Mouse (Mus musculus) heart, embryonic 10.5 days (tissue): ENCODE results near the gene Disc1. TPM values are rescaled to one million over a fixed set of nuclear protein-coding genes. Genes with fewer than 3 reads are reported as not detected.
A peak's percentile ranks its signal among the peaks of the same experiment; 100 is the strongest.

Experiments used
- DNase-seq: peaks from one replicate; pipeline ENCODE4 v3.0.0-alpha.2; 2017; ENCODE audit warnings: low spot score
- H3K27ac ChIP-seq: fragments of 300-500 bp; sonication (generic); 2 replicates; pipeline ENCODE4 v1.5.1; 2016; ENCODE audit warnings: mild to moderate bottlenecking
- H3K27me3 ChIP-seq: fragments of 300-500 bp; sonication (generic); 2 replicates; pipeline ENCODE4 v1.6.1; 2016; ENCODE audit warnings: mild to moderate bottlenecking; ENCODE audit not compliant: poor library complexity, insufficient read depth, severe bottlenecking
- H3K36me3 ChIP-seq: fragments of 300-500 bp; sonication (generic); 2 replicates; pipeline ENCODE4 v1.6.1; 2016; ENCODE audit warnings: mild to moderate bottlenecking, moderate library complexity
- H3K4me1 ChIP-seq: fragments of 300-500 bp; sonication (generic); 2 replicates; pipeline ENCODE4 v1.6.1; 2016; ENCODE audit warnings: mild to moderate bottlenecking
- H3K4me3 ChIP-seq: fragments of 300-500 bp; sonication (generic); 2 replicates; pipeline ENCODE4 v1.5.1; 2016; ENCODE audit warnings: mild to moderate bottlenecking, moderate library complexity
- H3K9me3 ChIP-seq: fragments of 300-500 bp; sonication (generic); 2 replicates; pipeline ENCODE4 v1.6.1; 2016; ENCODE audit warnings: mild to moderate bottlenecking, moderate library complexity
- WGBS: fragments of 180-500 bp; shearing (Covaris S2); methylation state at CpG from one replicate; pipeline ENCODE4 v1.1.7; 2016; 5-methylcytosine and 5-hydroxymethylcytosine counted together
- polyA plus RNA-seq: library from polyadenylated mRNA; unstranded; fragments of >200 nt; fragmentation: Nextera tagmentation; extraction: Ambion mirVana; gene quantifications from 2 replicates; pipeline ENCODE4 v1.2.1, GENCODE M21; 2016

Gene Disc1
- polyA plus RNA-seq, 1 experiment from 2014 or later: 2.8 TPM

DNA sequence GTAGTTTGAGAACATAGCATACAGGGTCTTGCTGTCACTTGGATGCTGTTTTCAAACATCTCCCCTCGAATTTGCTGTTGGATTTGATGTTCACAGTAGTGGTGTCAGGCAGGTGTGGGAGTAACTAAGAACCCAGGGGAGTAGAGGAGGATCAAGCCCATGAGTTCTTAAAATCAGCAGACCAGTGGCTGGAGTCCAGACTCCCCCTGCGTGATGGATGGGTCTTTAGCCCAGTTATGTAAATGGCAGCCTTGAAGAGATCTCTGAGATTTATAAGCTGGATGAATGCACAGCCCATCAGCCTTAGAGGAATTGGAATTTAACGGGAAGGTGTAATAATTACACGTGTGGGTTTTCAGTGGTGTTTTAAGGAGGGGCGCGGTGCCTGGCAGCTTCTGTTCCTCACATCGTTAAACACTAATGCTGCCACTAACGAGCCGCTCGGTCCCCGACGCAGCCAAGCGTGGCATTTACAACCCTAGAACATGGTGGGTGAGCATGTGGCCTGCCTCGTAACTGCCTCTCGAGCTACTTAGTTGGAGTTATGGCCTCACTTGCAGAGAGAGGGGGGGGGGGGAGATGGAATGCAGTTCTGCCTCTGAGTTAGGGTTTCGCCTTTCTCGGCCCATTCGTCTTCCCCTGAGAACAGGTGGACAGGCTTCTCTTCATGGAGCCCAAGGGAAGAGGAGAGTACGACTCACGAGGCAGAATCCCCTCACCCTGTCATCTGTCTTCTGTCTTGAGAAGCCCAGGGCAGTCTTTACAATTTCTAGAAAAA, 103.1 kb downstream of the Disc1 start:
- Histone ChIP-seq H3K27me3 (no peaks in the 10 kb centered on the region), H3K4me3 (no peak overlapping the region), H3K27ac (no peak overlapping the region), H3K9me3 (no peaks in the 10 kb centered on the region), H3K4me1 (peaks cover 7% of the 10 kb centered on the region; the same call in 1 of the 2 replicates), H3K36me3 (peaks cover 8% of the 10 kb centered on the region; the same call in 1 of the 2 replicates)
- 78% methylated on average over 20 of the region's 20 CpGs for WGBS
- no peak for DNase-seq

DNA sequence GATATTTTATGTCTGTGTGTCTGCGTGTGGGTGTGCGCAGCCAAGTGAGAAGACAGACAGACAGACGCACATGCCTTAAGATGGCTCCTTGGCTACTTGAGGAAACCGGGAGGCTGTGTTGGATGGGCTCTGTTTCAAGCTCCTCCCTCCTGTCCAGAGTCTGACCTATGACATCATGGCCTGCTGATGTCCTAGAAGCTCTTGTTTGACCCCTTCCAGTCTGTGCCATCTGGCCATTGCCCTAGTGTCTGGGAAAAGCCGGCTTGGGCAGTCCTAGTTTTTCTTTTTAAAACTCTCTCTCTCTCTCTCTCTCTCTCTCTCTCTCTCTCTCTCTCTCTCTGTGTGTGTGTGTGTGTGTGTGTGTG, 103.6 kb downstream of the Disc1 start:
- H3K27me3 ChIP-seq: no peaks in the 10 kb centered on the region
- peaks cover 8% of the 10 kb centered on the region; the same call in 1 of the 2 replicates for H3K36me3 ChIP-seq
- H3K4me1 ChIP-seq: peaks cover 11% of the 10 kb centered on the region; the same call in 1 of the 2 replicates
- H3K27ac ChIP-seq: no peak overlapping the region
- WGBS: 71% methylated on average over 5 of the region's 5 CpGs
- no peak overlapping the region for H3K4me3 ChIP-seq
- no peak for DNase-seq
- no peaks in the 10 kb centered on the region for H3K9me3 ChIP-seq

DNA sequence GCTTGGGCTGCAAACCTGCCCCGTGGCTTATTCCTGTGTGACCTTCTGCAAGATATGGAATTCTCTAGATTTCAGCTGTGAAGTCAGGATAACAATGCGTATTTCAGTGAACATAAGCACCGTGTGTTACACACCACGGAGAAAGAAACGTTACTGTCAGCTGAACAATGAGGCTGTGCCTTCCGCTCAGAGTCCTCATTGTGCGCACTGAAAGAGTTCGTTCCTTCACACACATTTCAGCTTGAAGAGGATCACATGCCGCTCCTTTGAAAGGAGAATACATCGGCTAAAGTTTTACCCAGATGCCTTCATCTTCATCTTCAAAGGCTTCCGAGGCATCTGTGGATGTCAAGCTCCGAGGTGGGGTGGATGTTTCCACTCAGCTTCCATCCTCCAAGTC, 105.4 kb downstream of the Disc1 start:
- no peaks in the 10 kb centered on the region for H3K27me3 ChIP-seq
- H3K9me3 ChIP-seq: no peaks in the 10 kb centered on the region
- H3K27ac ChIP-seq: no peak overlapping the region
- no peak for DNase-seq
- no peak overlapping the region for H3K4me3 ChIP-seq
- 82% methylated on average over 12 of the region's 12 CpGs for WGBS
- peaks cover 8% of the 10 kb centered on the region; the same call in 1 of the 2 replicates for H3K36me3 ChIP-seq
- H3K4me1 ChIP-seq: peaks cover 13% of the 10 kb centered on the region; the same call in 1 of the 2 replicates

DNA sequence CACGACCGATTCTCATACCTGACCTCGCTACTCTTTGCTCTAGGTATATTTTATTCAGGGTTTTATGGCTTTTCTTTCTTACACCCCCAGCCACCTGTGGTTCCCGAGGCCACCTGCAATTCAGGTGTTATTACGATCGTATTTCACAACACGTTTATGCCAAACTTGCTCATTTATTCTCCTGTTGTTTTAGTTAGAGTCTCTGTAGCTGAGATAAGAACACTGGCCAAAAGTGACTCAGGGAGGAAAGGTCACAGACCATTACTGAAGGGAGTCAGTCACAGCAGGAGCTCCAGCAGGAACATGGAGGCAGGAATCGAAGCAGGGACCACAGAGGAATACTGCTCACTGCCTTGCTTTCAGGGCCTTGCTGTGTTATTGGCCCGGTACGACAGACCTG, 109.5 kb downstream of the Disc1 start:
- 84% methylated on average over 10 of the region's 10 CpGs for WGBS

DNA sequence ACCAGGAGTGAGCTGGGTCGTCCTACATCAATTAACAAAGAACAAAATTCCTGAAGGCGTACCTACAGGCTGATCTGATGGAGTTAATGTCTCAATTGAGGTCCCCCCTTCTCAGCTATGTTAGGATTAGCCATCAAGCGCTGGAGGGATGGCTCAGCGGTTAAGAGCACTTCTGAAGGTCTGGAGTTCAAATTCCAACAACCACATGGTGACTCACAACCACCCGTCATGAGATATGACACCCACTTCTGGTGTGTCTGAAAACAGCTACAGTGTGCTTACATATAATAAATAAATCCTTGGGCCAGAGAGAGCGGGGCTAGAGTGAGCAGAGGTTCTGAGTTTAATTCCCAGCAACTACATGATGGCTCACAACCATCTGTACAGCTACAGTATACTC, 109.9 kb downstream of the Disc1 start:
- Histone ChIP-seq H3K9me3 (no peaks in the 10 kb centered on the region), H3K27me3 (no peaks in the 10 kb centered on the region), H3K4me1 (0 out of 2 replicates have a peak, but pooled peaks cover 6% of the 10 kb centered on the region), H3K27ac (0 out of 2 replicates have a peak overlapping the region, but pooled peaks have one; percentile 24), H3K4me3 (no peak overlapping the region), H3K36me3 (no peaks in the 10 kb centered on the region)
- WGBS: 86% methylated on average over 6 of the region's 6 CpGs
- DNase-seq: no peak

More for the DNA sequence above, 109.5 kb downstream of the Disc1 start:
- H3K9me3 ChIP-seq: no peaks in the 10 kb centered on the region
- no peak overlapping the region for H3K4me3 ChIP-seq
- no peak for DNase-seq
- H3K4me1 ChIP-seq: 0 out of 2 replicates have a peak, but pooled peaks cover 6% of the 10 kb centered on the region
- 0 out of 2 replicates have a peak overlapping the region, but pooled peaks have one; percentile 24 for H3K27ac ChIP-seq
- H3K36me3 ChIP-seq: no peaks in the 10 kb centered on the region
- no peaks in the 10 kb centered on the region for H3K27me3 ChIP-seq

DNA sequence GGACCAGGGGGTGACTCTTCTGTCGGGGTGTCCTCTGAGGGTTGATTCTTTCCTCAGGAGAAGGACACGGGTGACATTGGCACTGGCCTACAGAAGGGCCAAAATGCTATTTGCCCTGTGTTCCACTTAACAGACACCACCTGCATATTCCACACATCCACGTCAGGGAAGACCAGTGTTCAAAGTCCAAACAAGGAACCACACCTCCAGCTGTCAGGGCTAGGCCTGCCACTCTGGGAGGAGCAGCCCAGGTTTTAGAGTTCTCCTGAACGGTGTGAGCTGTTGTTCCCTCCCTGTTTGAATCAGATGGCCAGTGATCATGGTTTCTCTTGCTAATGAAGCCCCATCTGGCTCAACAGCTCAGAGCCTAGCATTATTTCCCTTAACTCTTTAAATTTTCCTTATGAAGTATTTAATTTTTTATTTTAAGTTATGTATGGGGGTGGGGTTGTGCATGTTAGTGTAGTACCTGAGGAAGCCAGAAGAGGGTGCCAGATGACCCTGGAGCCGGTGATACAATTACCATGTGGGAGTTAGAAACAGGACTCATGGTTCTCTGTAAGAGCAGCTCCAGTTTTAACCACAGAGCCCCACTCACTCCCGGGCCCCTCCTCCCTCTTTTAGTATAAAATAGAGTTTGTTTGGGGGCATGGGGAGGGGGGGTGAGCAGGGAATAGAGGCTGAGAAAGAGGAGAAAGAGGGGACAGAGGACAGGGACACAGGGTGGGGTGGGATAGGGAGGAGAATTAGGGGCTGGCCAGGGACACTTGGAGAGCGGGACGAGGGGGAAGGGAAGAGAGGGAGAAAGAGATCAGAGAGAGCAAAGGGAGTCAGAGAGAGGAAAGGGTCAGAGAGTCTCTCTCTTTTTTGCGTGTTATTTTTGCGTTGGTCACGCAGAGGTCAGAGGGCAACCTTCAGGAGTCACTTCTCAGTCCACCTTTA, 111.8 kb downstream of the Disc1 start:
- Histone ChIP-seq H3K36me3 (no peaks in the 10 kb centered on the region), H3K9me3 (no peaks in the 10 kb centered on the region), H3K4me1 (0 out of 2 replicates have a peak, but pooled peaks cover 6% of the 10 kb centered on the region), H3K27me3 (no peaks in the 10 kb centered on the region), H3K27ac (peak overlapping the region; percentile 72), H3K4me3 (no peak overlapping the region)
- 65% methylated on average over 11 of the region's 11 CpGs for WGBS
- no peak for DNase-seq

DNA sequence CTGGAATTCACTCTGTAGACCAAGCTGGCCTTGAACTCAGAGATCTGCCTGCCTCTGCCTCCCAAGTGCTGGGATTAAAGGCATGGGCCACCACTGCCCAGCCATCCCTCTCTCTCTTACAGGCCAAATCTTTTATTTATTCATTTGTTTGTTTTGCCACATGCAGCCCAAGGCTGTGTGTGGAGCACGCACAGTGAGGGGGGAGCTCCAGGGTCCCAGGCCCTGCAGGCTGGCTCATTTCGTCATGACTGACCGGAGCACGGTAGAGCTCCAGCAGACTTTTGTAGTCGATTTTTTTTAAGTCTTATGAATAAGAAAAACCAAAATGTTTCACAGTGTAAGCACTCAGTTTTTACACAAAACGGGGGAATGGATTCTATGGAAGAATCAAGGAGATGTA, 112.5 kb downstream of the Disc1 start:
- 0 out of 2 replicates have a peak, but pooled peaks cover 6% of the 10 kb centered on the region for H3K4me1 ChIP-seq
- WGBS: 90% methylated on average over 6 of the region's 6 CpGs
- no peak overlapping the region for H3K27ac ChIP-seq
- DNase-seq: no peak
- no peak overlapping the region for H3K4me3 ChIP-seq
- H3K36me3 ChIP-seq: no peaks in the 10 kb centered on the region
- H3K27me3 ChIP-seq: no peaks in the 10 kb centered on the region
- H3K9me3 ChIP-seq: no peaks in the 10 kb centered on the region

DNA sequence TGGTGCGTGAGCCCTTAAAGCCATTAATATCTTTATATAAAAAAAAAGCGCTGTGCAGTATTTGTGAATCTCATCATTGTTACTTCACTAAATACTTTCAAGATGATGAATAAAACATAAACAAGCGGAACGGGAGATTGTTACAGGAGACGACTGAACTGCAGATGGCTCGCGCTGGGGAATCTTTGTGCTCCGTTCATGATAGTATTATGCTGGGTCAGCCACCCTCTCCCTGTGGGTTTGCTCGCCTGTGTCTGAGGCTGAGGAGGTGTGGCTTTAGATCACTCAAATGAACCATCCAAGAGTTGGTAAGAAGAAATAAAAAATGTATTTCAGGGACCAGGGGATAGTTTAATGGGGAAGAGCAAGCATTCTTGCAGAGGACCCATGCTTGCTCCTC, 113.0 kb downstream of the Disc1 start:
- H3K27me3 ChIP-seq: no peaks in the 10 kb centered on the region
- no peaks in the 10 kb centered on the region for H3K9me3 ChIP-seq
- no peak overlapping the region for H3K27ac ChIP-seq
- 0 out of 2 replicates have a peak, but pooled peaks cover 6% of the 10 kb centered on the region for H3K4me1 ChIP-seq
- no peak overlapping the region for H3K4me3 ChIP-seq
- no peaks in the 10 kb centered on the region for H3K36me3 ChIP-seq
- no peak for DNase-seq
- WGBS: 91% methylated on average over 9 of the region's 9 CpGs

DNA sequence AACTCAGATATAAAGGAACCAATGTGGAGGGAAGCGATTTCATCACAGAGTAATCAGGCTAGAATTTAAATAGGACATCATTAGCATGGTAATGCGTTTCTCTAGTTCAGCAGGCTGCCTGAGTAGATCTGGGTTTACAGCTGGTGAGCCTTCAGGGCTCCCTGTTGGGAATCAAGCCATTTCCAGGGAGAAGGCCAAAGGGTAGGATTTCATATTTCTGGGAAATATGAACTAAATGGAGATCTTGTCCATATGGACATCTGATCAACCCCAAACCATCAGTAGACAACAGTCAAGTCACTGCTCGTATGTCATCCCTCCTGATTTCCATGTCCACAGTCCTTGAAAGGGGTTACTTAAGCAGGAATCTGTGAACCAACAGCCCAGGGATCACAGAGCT, 115.6 kb downstream of the Disc1 start:
- Histone ChIP-seq H3K4me1 (peaks cover 10% of the 10 kb centered on the region), H3K36me3 (no peaks in the 10 kb centered on the region), H3K4me3 (no peak overlapping the region), H3K9me3 (no peaks in the 10 kb centered on the region), H3K27me3 (no peaks in the 10 kb centered on the region; the same call in 1 of the 2 replicates), H3K27ac (no peak overlapping the region)
- 62% methylated on average over 3 of the region's 3 CpGs for WGBS
- DNase-seq: no peak

DNA sequence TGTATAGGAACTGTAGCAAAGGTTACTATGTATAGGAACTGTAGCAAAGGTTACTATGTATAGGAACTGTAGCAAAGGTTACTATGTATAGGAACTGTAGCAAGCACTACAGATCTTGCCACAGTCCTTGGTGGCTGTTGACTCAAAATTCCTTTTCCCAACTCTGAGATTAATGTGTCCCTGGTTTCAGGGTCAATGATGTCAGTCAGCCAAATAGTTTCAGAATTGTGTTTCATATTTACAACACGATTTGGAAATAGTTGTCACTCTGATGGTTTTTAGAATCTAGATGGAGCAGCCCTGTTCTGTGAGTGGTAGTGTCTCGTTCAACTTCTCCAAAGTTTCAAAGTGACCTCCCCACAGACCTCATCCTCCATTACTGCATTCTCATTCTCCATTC, 117.5 kb downstream of the Disc1 start:
- peaks cover 28% of the 10 kb centered on the region for H3K4me1 ChIP-seq
- H3K9me3 ChIP-seq: no peaks in the 10 kb centered on the region
- H3K27me3 ChIP-seq: no peaks in the 10 kb centered on the region; the same call in 1 of the 2 replicates
- no peaks in the 10 kb centered on the region for H3K36me3 ChIP-seq
- 80% methylated on average over 2 of the region's 2 CpGs for WGBS
- H3K27ac ChIP-seq: no peak overlapping the region
- no peak for DNase-seq
- no peak overlapping the region for H3K4me3 ChIP-seq

DNA sequence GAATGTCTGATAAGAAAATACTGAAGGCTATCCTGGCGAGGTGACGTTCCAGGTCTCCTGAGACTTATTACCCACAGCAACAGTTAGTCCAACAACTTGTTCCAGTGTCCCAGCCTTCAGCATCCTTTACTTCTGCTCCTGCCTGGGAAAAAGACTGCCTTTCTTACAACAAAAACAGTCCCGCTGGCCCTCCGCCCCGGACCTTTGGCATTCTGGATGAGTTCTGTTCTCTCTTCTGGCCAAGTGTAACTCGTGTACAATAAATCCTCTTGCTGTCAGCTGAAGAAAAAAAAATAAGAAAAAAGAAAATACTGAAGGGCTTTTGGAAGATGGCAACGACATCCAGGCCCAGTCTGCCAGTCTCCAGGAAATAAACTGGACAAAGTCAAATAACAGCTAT, 120.2 kb downstream of the Disc1 start:
- Histone ChIP-seq H3K27ac (peak overlapping the region; percentile 79), H3K27me3 (no peaks in the 10 kb centered on the region; the same call in 1 of the 2 replicates)

DNA sequence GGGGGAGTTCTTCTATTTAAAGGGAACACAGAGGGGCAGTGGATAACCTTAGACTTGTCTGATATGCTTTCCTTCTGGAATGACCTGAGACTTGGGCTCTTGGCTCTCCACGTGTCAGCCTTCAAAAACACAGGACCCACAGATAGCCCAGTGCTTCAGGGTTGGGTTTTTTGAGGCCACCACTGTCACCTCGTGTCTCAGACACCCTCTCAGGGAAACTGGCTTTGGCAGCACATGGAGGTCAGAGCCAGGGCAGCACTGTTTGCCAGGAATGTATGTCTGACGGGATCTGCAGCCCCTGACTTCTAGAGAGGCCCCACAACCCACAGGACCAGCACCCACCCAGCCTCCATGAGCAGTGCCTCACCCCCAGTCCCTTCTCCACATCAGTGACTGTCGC, 120.9 kb downstream of the Disc1 start:
- Histone ChIP-seq H3K4me3 (no peak overlapping the region), H3K36me3 (no peaks in the 10 kb centered on the region), H3K27ac (peak overlapping the region; percentile 79), H3K4me1 (peaks cover 43% of the 10 kb centered on the region), H3K9me3 (no peaks in the 10 kb centered on the region), H3K27me3 (no peaks in the 10 kb centered on the region; the same call in 1 of the 2 replicates)
- 29% methylated on average over 4 of the region's 4 CpGs for WGBS
- DNase-seq: peak; percentile 93

More for the DNA sequence above, 120.2 kb downstream of the Disc1 start:
- Histone ChIP-seq H3K36me3 (no peaks in the 10 kb centered on the region), H3K4me1 (peaks cover 43% of the 10 kb centered on the region), H3K9me3 (no peaks in the 10 kb centered on the region), H3K4me3 (no peak overlapping the region)
- 60% methylated on average over 7 of the region's 7 CpGs for WGBS
- no peak for DNase-seq
